Mouse (Mus musculus): ENCODE data around the gene H2al1b.

GRCm38 (mm10) chrX:11267791-11268190, 34.4 kb upstream of the H2al1b start:
- TF ChIP-seq EP300 (optimal IDR thresholded peaks at IDR 0.05) (no peak), CTCF (IDR thresholded peaks at IDR 0.05; ENCODE audit: low read depth) (no peak)
